23 mouse cellular contexts compared by ENCODE assay signal in the genomic region with DNA sequence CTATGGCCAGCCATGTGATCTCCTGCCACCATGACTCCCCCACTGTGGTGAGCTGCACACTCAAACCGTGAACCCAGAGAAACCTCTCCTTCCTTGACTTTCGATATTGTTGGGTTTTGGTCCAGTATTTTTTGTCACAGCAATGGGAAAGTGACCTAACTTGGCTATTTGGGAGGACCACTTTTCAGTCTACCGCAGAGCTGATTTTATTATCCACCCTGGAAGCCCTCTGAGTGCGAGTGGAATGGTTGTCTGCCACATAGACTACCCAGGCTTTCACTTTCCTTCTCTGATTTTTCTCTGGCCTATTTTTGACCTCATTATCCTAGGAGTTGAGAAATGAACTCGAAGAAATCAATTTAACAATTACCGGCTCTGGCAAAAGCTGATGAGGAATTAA. TPM values are rescaled to one million over a fixed set of nuclear protein-coding genes. Genes with fewer than 3 reads are reported as not detected.
DNase-seq lines count a peak whose midpoint lies in the region; ATAC-seq lines count a peak whose summit lies in the region.
"Had no signal": no experiment of that assay in that cellular context is flagged by ENCODE, and none has a peak within 500 bp of the region (broad histone marks: within the 10 kb centered on the region; RNA-seq: fewer than 3 reads in every experiment).

No protein-coding gene starts in this region.

- H3K4me3 ChIP-seq in embryonic facial prominence, embryonic 13.5 days: no peak overlapping the region
- no peak overlapping the region for H3K4me3 ChIP-seq in embryonic facial prominence, embryonic 10.5 days
- H3K4me3 ChIP-seq in heart, embryonic 10.5 days: no peak overlapping the region
- H3K4me3 ChIP-seq in midbrain, embryonic 11.5 days (ENCODE audit: low read depth, low read length): no peak overlapping the region
- H3K4me3 ChIP-seq in midbrain, embryonic 16.5 days (ENCODE audit: low read depth, low read length): no peak overlapping the region

- no peak for ATAC-seq in embryonic facial prominence, embryonic 13.5 days (ENCODE audit: insufficient number of reproducible peaks, insufficient read depth, low FRiP score, low TSS enrichment, low read depth)
- no peak for ATAC-seq in midbrain, embryonic 11.5 days (ENCODE audit: low FRiP score)
- no peak for ATAC-seq in midbrain, embryonic 16.5 days
- ATAC-seq in activated CD4-positive, CD25-positive, alpha-beta regulatory T cell, adult 4 months: no peak
- ATAC-seq: CD4-positive, CD25-positive, alpha-beta regulatory T cell, adult 4 months; Patski had no signal

- H3K27me3 ChIP-seq in embryonic facial prominence, embryonic 13.5 days: no peaks in the 10 kb centered on the region
- H3K27me3 ChIP-seq in embryonic facial prominence, embryonic 10.5 days (replicated peaks; ENCODE audit: low read depth, poor library complexity, severe bottlenecking): no peaks in the 10 kb centered on the region
- H3K27me3 ChIP-seq in heart, embryonic 10.5 days (ENCODE audit: insufficient read depth, poor library complexity, severe bottlenecking): no peaks in the 10 kb centered on the region
- no peaks in the 10 kb centered on the region for H3K27me3 ChIP-seq in midbrain, embryonic 11.5 days (ENCODE audit: control insufficient read depth, insufficient read depth, low read length)
- H3K27me3 ChIP-seq in midbrain, embryonic 16.5 days (ENCODE audit: control insufficient read depth, insufficient read depth, low read depth, low read length): no peaks in the 10 kb centered on the region
- H3K27me3 ChIP-seq: CH12.LX, Patski had no signal

- no peak overlapping the region for H3K9ac ChIP-seq in embryonic facial prominence, embryonic 13.5 days
- H3K9ac ChIP-seq in midbrain, embryonic 11.5 days (ENCODE audit: low read length): no peak overlapping the region
- H3K9ac ChIP-seq in midbrain, embryonic 16.5 days (ENCODE audit: low read depth, low read length): no peak overlapping the region

- no peak overlapping the region for H3K4me2 ChIP-seq in embryonic facial prominence, embryonic 13.5 days
- no peak overlapping the region for H3K4me2 ChIP-seq in midbrain, embryonic 11.5 days
- H3K4me2 ChIP-seq in midbrain, embryonic 16.5 days (ENCODE audit: low read length): no peak overlapping the region

- DNase-seq in embryonic facial prominence, embryonic 10.5 days (ENCODE audit: low spot score): no peak
- peak; percentile 71 for DNase-seq in heart, adult 11 months
- DNase-seq in heart, embryonic 10.5 days (ENCODE audit: low spot score): no peak
- DNase-seq in midbrain, embryonic 11.5 days (ENCODE audit: low spot score, missing footprints): peak; percentile 59
- DNase-seq in MN1 (ENCODE audit: low spot score): peak; percentile 33
- DNase-seq: adrenal gland, adult 2 months; adrenal gland, adult 8-10 months; adrenal gland, postnatal 10 days; adrenal gland, postnatal 14 days; adrenal gland, postnatal 25 days; adrenal gland, postnatal 36 days; B cell, adult 2 months; cerebellum, adult 11 months; cerebellum, adult 11-12 months; cerebellum, adult 18-20 months; cerebellum, adult 2 months had no signal

- H3K4me1 ChIP-seq in embryonic facial prominence, embryonic 13.5 days: peaks cover 20% of the 10 kb centered on the region
- H3K4me1 ChIP-seq in embryonic facial prominence, embryonic 10.5 days: peaks cover 13% of the 10 kb centered on the region
- peaks cover 5% of the 10 kb centered on the region; the same call in 1 of the 2 replicates for H3K4me1 ChIP-seq in heart, embryonic 10.5 days
- H3K4me1 ChIP-seq in midbrain, embryonic 11.5 days (ENCODE audit: control insufficient read depth, insufficient read depth, low read length): peaks cover 4% of the 10 kb centered on the region; the same call in 1 of the 2 replicates
- H3K4me1 ChIP-seq in midbrain, embryonic 16.5 days (ENCODE audit: control insufficient read depth, insufficient read depth, low read length): 0 out of 2 replicates have a peak, but pooled peaks cover 2% of the 10 kb centered on the region

- no peaks in the 10 kb centered on the region for H3K9me3 ChIP-seq in embryonic facial prominence, embryonic 13.5 days
- no peaks in the 10 kb centered on the region for H3K9me3 ChIP-seq in embryonic facial prominence, embryonic 10.5 days
- H3K9me3 ChIP-seq in heart, embryonic 10.5 days: no peaks in the 10 kb centered on the region
- no peaks in the 10 kb centered on the region for H3K9me3 ChIP-seq in midbrain, embryonic 11.5 days (ENCODE audit: control insufficient read depth, low read length)
- H3K9me3 ChIP-seq in midbrain, embryonic 16.5 days (replicated peaks; ENCODE audit: control insufficient read depth, low read length, poor library complexity, severe bottlenecking): no peaks in the 10 kb centered on the region
- H3K9me3 ChIP-seq: G1E had no signal

- no peaks in the 10 kb centered on the region for H3K36me3 ChIP-seq in embryonic facial prominence, embryonic 13.5 days
- H3K36me3 ChIP-seq in embryonic facial prominence, embryonic 10.5 days (replicated peaks): no peaks in the 10 kb centered on the region
- H3K36me3 ChIP-seq in heart, embryonic 10.5 days: no peaks in the 10 kb centered on the region
- H3K36me3 ChIP-seq in midbrain, embryonic 11.5 days (ENCODE audit: control insufficient read depth, insufficient read depth, low read length): no peaks in the 10 kb centered on the region
- H3K36me3 ChIP-seq in midbrain, embryonic 16.5 days (ENCODE audit: control insufficient read depth, insufficient read depth, low read length): no peaks in the 10 kb centered on the region
- H3K36me3 ChIP-seq: G1E had no signal

- WGBS in embryonic facial prominence, embryonic 13.5 days: 68% methylated on average over 6 of the region's 6 CpGs
- 92% methylated on average over 6 of the region's 6 CpGs for WGBS in embryonic facial prominence, embryonic 10.5 days
- 93% methylated on average over 6 of the region's 6 CpGs for WGBS in heart, embryonic 10.5 days
- 87% methylated on average over 6 of the region's 6 CpGs for WGBS in midbrain, embryonic 11.5 days
- WGBS in midbrain, embryonic 16.5 days: 81% methylated on average over 6 of the region's 6 CpGs

- H3K27ac ChIP-seq in embryonic facial prominence, embryonic 13.5 days: 0 out of 2 replicates have a peak overlapping the region, but pooled peaks have one; percentile 7
- no peak overlapping the region for H3K27ac ChIP-seq in embryonic facial prominence, embryonic 10.5 days (replicated peaks)
- H3K27ac ChIP-seq in heart, embryonic 10.5 days: no peak overlapping the region
- no peak overlapping the region for H3K27ac ChIP-seq in midbrain, embryonic 11.5 days (ENCODE audit: low read depth, low read length)
- H3K27ac ChIP-seq in midbrain, embryonic 16.5 days (ENCODE audit: low read length): no peak overlapping the region

RNA-seq across cellular contexts. Expression of a gene that starts 46.0 kb away (rescaled TPM):
- polyA plus RNA-seq in embryonic facial prominence, embryonic 13.5 days (2015; fragmentation: Nextera tagmentation; extraction: Ambion mirVana): 47.1 and 58.1 TPM in 2 replicates
- 7.5 and 9.2 TPM in 2 replicates for polyA plus RNA-seq in embryonic facial prominence, embryonic 10.5 days (2016; fragmentation: Nextera tagmentation; extraction: Ambion mirVana)
- polyA plus RNA-seq in heart, embryonic 10.5 days (2016; fragmentation: Nextera tagmentation; extraction: Ambion mirVana): 5.2 and 8.2 TPM in 2 replicates
- polyA plus RNA-seq in midbrain, embryonic 11.5 days (2014; fragmentation: Nextera tagmentation; extraction: Ambion mirVana): 3.9 and 4.3 TPM in 2 replicates
- 5.6 and 6.6 TPM in 2 replicates for polyA plus RNA-seq in midbrain, embryonic 16.5 days (2015; fragmentation: Nextera tagmentation; extraction: Ambion mirVana)
- 10 to 100 TPM; 15.5 to 18.3 TPM for polyA plus RNA-seq in activated CD4-positive, CD25-positive, alpha-beta regulatory T cell, adult 4 months (2017; shearing (Covaris generic))

Comparison
In these comparisons a context has a peak if more than half of its experiments do, and no peak if none do; other contexts are left out.
1. DNase-seq: peak in heart, adult 11 months (single experiment), midbrain, embryonic 11.5 days (single experiment) and MN1 (single experiment); none in embryonic facial prominence, embryonic 10.5 days (single experiment) and heart, embryonic 10.5 days (single experiment).